In genomic region chr16:24467544-24468290, GRCm38 (mm10) we compare ENCODE assay signal across 22 mouse cellular contexts.
DNase-seq lines count a peak whose midpoint lies in the region; ATAC-seq and TF ChIP-seq lines count a peak whose summit lies in the region.
"Had no signal": no experiment of that assay in that cellular context is flagged by ENCODE, and none has a peak within 500 bp of the region (broad histone marks: within the 10 kb centered on the region; RNA-seq: fewer than 3 reads in every experiment).

No protein-coding gene starts in this region.

- H3K9me3 ChIP-seq in intestine, embryonic 15.5 days, result no peaks in the 10 kb centered on the region
- H3K9me3 ChIP-seq: embryonic facial prominence, embryonic 15.5 days; forebrain, embryonic 10.5 days; heart, embryonic 15.5 days; hindbrain, embryonic 10.5 days had no signal

- no peak for TF ChIP-seq CTCF in small intestine, adult 2 months (IDR thresholded peaks at IDR 0.05; ENCODE audit: extremely low read depth, insufficient read length, insufficient replicate concordance, low read depth, low read length)

- TF ChIP-seq POLR2A in small intestine, adult 2 months (IDR thresholded peaks at IDR 0.05; ENCODE audit: low read depth, low read length), result no peak

- H3K9ac ChIP-seq in intestine, embryonic 15.5 days, result no peak overlapping the region
- H3K9ac ChIP-seq: embryonic facial prominence, embryonic 15.5 days; heart, embryonic 15.5 days; hindbrain, embryonic 14.5 days had no signal

- H3K27ac ChIP-seq in intestine, embryonic 15.5 days, result no peak overlapping the region
- H3K27ac ChIP-seq in small intestine, adult 2 months (ENCODE audit: insufficient read depth, low read depth, low read length), result peak overlapping the region; percentile 57; the same call in 1 of the 2 replicates
- H3K27ac ChIP-seq: embryonic facial prominence, embryonic 15.5 days; forebrain, embryonic 10.5 days; heart, adult 2 months; heart, embryonic 15.5 days; hindbrain, embryonic 10.5 days; hindbrain, embryonic 14.5 days had no signal

- H3K4me1 ChIP-seq in intestine, embryonic 15.5 days (replicated peaks), result peaks cover 12% of the 10 kb centered on the region; the same call in 1 of the 2 replicates
- H3K4me1 ChIP-seq in small intestine, adult 2 months (ENCODE audit: control insufficient read depth, insufficient read depth, insufficient read length, low read length), result peaks cover 34% of the 10 kb centered on the region

- H3K36me3 ChIP-seq in intestine, embryonic 15.5 days, result no peaks in the 10 kb centered on the region
- peaks cover 5% of the 10 kb centered on the region for H3K36me3 ChIP-seq in small intestine, adult 2 months (ENCODE audit: control insufficient read depth, insufficient read depth, low read length)
- H3K36me3 ChIP-seq: embryonic facial prominence, embryonic 15.5 days; heart, embryonic 15.5 days; hindbrain, embryonic 10.5 days had no signal

- WGBS in intestine, embryonic 15.5 days, result 67% methylated on average over 17 of the region's 17 CpGs
- WGBS in small intestine, adult 2 months, result 35% methylated on average over 17 of the region's 17 CpGs

- ATAC-seq in intestine, embryonic 15.5 days, result peak; percentile 46; the same call in 1 of the 2 replicates
- ATAC-seq: forebrain, embryonic 14.5 days had no signal

- H3K4me2 ChIP-seq in intestine, embryonic 15.5 days (replicated peaks), result no peak overlapping the region
- H3K4me2 ChIP-seq: embryonic facial prominence, embryonic 15.5 days; heart, embryonic 11.5 days; heart, embryonic 15.5 days; hindbrain, embryonic 14.5 days had no signal

- intact Hi-C loops in heart, postnatal 36 days (cut with DNase I), result no loop called here

- no peak overlapping the region for H3K4me3 ChIP-seq in intestine, embryonic 15.5 days (replicated peaks)
- H3K4me3 ChIP-seq in small intestine, adult 2 months (ENCODE audit: low read depth, low read length), result no peak overlapping the region
- H3K4me3 ChIP-seq: embryonic facial prominence, embryonic 15.5 days; erythroblast, embryonic 14.5 days; forebrain, embryonic 10.5 days; heart, adult 2 months; heart, embryonic 15.5 days; hindbrain, embryonic 10.5 days had no signal

- peak; percentile 81 for DNase-seq in heart, adult 11 months
- DNase-seq in heart, postnatal 36 days, result no peak
- DNase-seq in A20 (ENCODE audit: low read depth, low spot score), result peak; percentile 98
- DNase-seq in cerebellum, postnatal 25 days, result no peak
- no peak for DNase-seq in layer of hippocampus, adult 18-20 months (ENCODE audit: low spot score in 2 of 2)
- no peak for DNase-seq in embryo, embryonic 11 days
- DNase-seq: adrenal gland, postnatal 10 days; cerebellum, adult 11 months; cerebellum, adult 9-11 months; gastrocnemius, postnatal 10 days; heart, adult 2 months; heart, postnatal 14 days had no signal

- no peaks in the 10 kb centered on the region for H3K27me3 ChIP-seq in intestine, embryonic 15.5 days (replicated peaks)
- no peaks in the 10 kb centered on the region for H3K27me3 ChIP-seq in small intestine, adult 2 months (ENCODE audit: control insufficient read depth, insufficient read depth, low read length)
- H3K27me3 ChIP-seq: embryonic facial prominence, embryonic 15.5 days; heart, embryonic 15.5 days had no signal

Comparison
In these comparisons a context has a peak if more than half of its experiments do, and no peak if none do; other contexts are left out.
1. DNase-seq: peak in heart, adult 11 months (single experiment) and A20 (single experiment); none in heart, postnatal 36 days (0 of 2), cerebellum, postnatal 25 days (0 of 2), layer of hippocampus, adult 18-20 months (0 of 2) and embryo, embryonic 11 days (single experiment).